Mouse (Mus musculus) E14TG2a.4 (cell line): ENCODE measurements around the gene Hoxd3.

Experiments
- CTCF ChIP-seq: conservative IDR thresholded peaks from 2 replicates; pipeline ENCODE4 v1.5.1; 2014; ENCODE audit warnings: low read length
- POU5F1 ChIP-seq: IDR thresholded peaks from 2 replicates; pipeline ENCODE4 v1.6.1; 2014; ENCODE audit warnings: low read length, borderline replicate concordance

DNA sequence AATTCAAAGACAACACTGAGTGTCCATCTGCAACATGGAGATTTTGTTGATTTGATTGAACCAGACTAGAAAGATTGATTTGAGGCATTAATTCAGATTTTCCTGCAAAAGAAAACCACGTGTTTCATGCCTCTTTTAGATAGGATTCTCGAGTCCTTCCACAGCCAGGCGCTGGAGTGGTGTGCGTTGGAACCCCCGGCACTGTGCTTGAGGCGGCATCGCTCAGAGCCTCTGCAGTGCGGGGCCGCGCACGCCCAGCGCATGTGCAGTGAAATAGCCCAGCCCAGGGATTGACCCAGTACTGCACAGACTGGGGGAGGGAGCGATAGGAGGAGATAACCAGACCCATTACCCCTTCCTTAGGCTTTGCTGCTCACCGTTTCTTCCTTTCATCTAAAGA is 3.2 kb downstream of the Hoxd3 start:
- TF ChIP-seq CTCF: no peak
- TF ChIP-seq POU5F1: no peak
